Comparison of ENCODE assay signal across 16 mouse cellular contexts in the genomic region with DNA sequence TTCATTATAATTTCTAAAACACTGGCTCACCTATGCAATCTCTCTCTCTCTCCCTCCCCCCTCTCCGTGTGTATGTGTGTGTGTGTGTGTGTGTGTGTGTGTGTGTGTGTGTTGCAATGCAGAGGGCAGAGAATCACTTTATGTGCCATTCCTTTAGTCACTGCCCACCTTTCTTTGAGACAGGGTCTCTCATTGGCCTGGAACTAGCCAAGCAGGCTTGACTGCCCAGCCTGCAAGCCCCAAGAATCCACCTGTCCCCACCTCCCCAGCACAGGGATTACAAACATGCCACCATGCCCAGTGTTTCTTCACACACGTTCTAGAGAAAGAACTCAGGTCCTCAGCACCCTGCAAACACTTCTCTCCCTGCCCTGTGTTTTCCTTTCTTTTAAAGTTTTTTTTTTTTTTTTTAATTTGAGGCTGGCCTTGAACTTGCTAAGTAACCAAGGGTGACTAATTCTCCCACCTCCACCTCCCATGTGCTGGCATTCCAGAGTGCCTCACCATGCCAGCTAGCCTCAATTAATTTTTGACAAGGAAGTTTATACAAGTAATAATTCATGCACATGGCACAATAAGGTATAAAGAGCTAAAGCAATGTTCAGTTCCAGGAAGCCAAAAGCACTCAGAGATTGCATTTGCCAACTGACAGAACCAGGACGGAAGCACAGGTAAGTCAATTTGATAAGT. TPM values are rescaled to one million over a fixed set of nuclear protein-coding genes. Genes with fewer than 3 reads are reported as not detected.
A peak's percentile ranks its signal among the peaks of the same experiment; 100 is the strongest.
DNase-seq lines count a peak whose midpoint lies in the region; ATAC-seq and TF ChIP-seq lines count a peak whose summit lies in the region.
"Had no signal": no experiment of that assay in that cellular context is flagged by ENCODE, and none has a peak within 500 bp of the region (broad histone marks: within the 10 kb centered on the region; RNA-seq: fewer than 3 reads in every experiment).

No protein-coding gene starts in this region.

- 36% methylated on average over 3 of the region's 3 CpGs for WGBS in intestine, postnatal 0 days

- H3K4me1 ChIP-seq in brown adipose tissue, adult 24 weeks (ENCODE audit: control insufficient read depth, insufficient read depth, insufficient read length, low read length) = peaks cover 28% of the 10 kb centered on the region
- H3K4me1 ChIP-seq in intestine, postnatal 0 days (replicated peaks; ENCODE audit: control insufficient read depth, insufficient read depth, low read length) = no peaks in the 10 kb centered on the region
- H3K4me1 ChIP-seq: forebrain, embryonic 15.5 days; hindbrain, embryonic 13.5 days; midbrain, embryonic 12.5 days; neural tube, embryonic 15.5 days had no signal

- no peaks in the 10 kb centered on the region for H3K27me3 ChIP-seq in intestine, postnatal 0 days (replicated peaks; ENCODE audit: control insufficient read depth, insufficient read depth, low read length)
- H3K27me3 ChIP-seq: embryonic facial prominence, embryonic 15.5 days; forebrain, embryonic 15.5 days; hindbrain, embryonic 13.5 days; limb, embryonic 15.5 days; midbrain, embryonic 12.5 days; neural tube, embryonic 15.5 days had no signal

- H3K36me3 ChIP-seq in intestine, postnatal 0 days (ENCODE audit: control insufficient read depth, insufficient read depth) = peaks cover 9% of the 10 kb centered on the region

- peak overlapping the region; percentile 54 for H3K4me2 ChIP-seq in intestine, postnatal 0 days (replicated peaks; ENCODE audit: low read depth)
- H3K4me2 ChIP-seq: forebrain, embryonic 15.5 days; hindbrain, embryonic 13.5 days; limb, embryonic 15.5 days; midbrain, embryonic 12.5 days; neural tube, embryonic 15.5 days had no signal

- no peak overlapping the region for H3K9ac ChIP-seq in intestine, postnatal 0 days (ENCODE audit: low read depth, low read length)
- H3K9ac ChIP-seq: embryonic facial prominence, embryonic 15.5 days; forebrain, embryonic 15.5 days; hindbrain, embryonic 13.5 days; limb, embryonic 15.5 days; liver, postnatal 0 days; midbrain, embryonic 12.5 days; neural tube, embryonic 15.5 days had no signal

- no peak for TF ChIP-seq CTCF in intestine, postnatal 0 days (IDR thresholded peaks at IDR 0.05; ENCODE audit: low read depth)

- H3K4me3 ChIP-seq in brown adipose tissue, adult 24 weeks (ENCODE audit: insufficient read depth, low read depth, low read length) = 0 out of 2 replicates have a peak overlapping the region, but pooled peaks have one; percentile 26
- H3K4me3 ChIP-seq in intestine, postnatal 0 days (ENCODE audit: low read depth, low read length) = peak overlapping the region; percentile 19; the same call in 1 of the 2 replicates
- H3K4me3 ChIP-seq: forebrain, embryonic 15.5 days; hindbrain, embryonic 13.5 days; midbrain, embryonic 12.5 days; neural tube, embryonic 15.5 days had no signal

- intact Hi-C loops in left cerebral cortex, postnatal 14 days (cut with DNase I) = loop anchor here (5.0 kb wide), 1 partner anchor 53 kb away; no protein-coding TSS in a partner anchor

- peak; percentile 73 for DNase-seq in kidney, adult 9 months
- DNase-seq in kidney, postnatal 36 days = no peak
- peak; percentile 41 to 74 for DNase-seq in lung, postnatal 4 days
- no peak for DNase-seq in layer of hippocampus, adult 11-12 months (ENCODE audit: low spot score)
- DNase-seq in left cerebral cortex, postnatal 14 days (ENCODE audit: low spot score in 2 of 2) = no peak
- DNase-seq: cerebellum, adult 9-10 months; heart, adult 11 months; liver, postnatal 0 days had no signal

- no peak overlapping the region for H3K27ac ChIP-seq in brown adipose tissue, adult 24 weeks (replicated peaks; ENCODE audit: low read depth, low read length)
- H3K27ac ChIP-seq in intestine, postnatal 0 days (ENCODE audit: low read depth, low read length) = no peak overlapping the region
- H3K27ac ChIP-seq: embryonic facial prominence, embryonic 15.5 days; forebrain, embryonic 15.5 days; hindbrain, embryonic 13.5 days; limb, embryonic 15.5 days; midbrain, embryonic 12.5 days; neural tube, embryonic 15.5 days had no signal

- no peak; the same call in 1 of the 2 replicates for ATAC-seq in intestine, postnatal 0 days
- ATAC-seq: forebrain, embryonic 15.5 days; liver, postnatal 0 days had no signal

- no peaks in the 10 kb centered on the region for H3K9me3 ChIP-seq in intestine, postnatal 0 days (ENCODE audit: control insufficient read depth)
- H3K9me3 ChIP-seq: embryonic facial prominence, embryonic 15.5 days; forebrain, embryonic 15.5 days; hindbrain, embryonic 13.5 days; limb, embryonic 15.5 days; midbrain, embryonic 12.5 days; neural tube, embryonic 15.5 days had no signal

RNA-seq across cellular contexts. Expression of a gene that starts 0.8 kb away (rescaled TPM):
- 3.6 and 6.1 TPM in 2 replicates for polyA plus RNA-seq in brown adipose tissue, adult 24 weeks (2012; ENCODE audit: insufficient read depth, insufficient read length, missing spikeins)
- polyA plus RNA-seq in intestine, postnatal 0 days (2015; fragmentation: Nextera tagmentation; extraction: Ambion mirVana) = 2.7 and 3.0 TPM in 2 replicates
- 100 to 1,000 TPM in 1 of 2 experiments, 10 to 100 TPM in 1; 98.4 to 107 TPM for total RNA-seq in left cerebral cortex, postnatal 14 days (2021)

RNA-seq across cellular contexts. Expression of a gene that starts 41.4 kb away (rescaled TPM):
- 52.6 and 53.8 TPM in 2 replicates for polyA plus RNA-seq in brown adipose tissue, adult 24 weeks (2012; ENCODE audit: insufficient read depth, insufficient read length, missing spikeins)
- 40.2 and 46.1 TPM in 2 replicates for polyA plus RNA-seq in intestine, postnatal 0 days (2015; fragmentation: Nextera tagmentation; extraction: Ambion mirVana)
- 10 to 100 TPM; 54.8 to 56.2 TPM for total RNA-seq in left cerebral cortex, postnatal 14 days (2021)

RNA-seq across cellular contexts. Expression of a gene that starts 41.6 kb away (rescaled TPM):
- 8.6 and 13.7 TPM in 2 replicates for polyA plus RNA-seq in brown adipose tissue, adult 24 weeks (2012; ENCODE audit: insufficient read depth, insufficient read length, missing spikeins)
- 29.7 and 33.4 TPM in 2 replicates for polyA plus RNA-seq in intestine, postnatal 0 days (2015; fragmentation: Nextera tagmentation; extraction: Ambion mirVana)
- 10 to 100 TPM; 53.9 to 54.6 TPM for total RNA-seq in left cerebral cortex, postnatal 14 days (2021)

Comparison
In these comparisons a context has a peak if more than half of its experiments do, and no peak if none do; other contexts are left out.
1. DNase-seq: peak in kidney, adult 9 months (single experiment) and lung, postnatal 4 days (2 of 2); none in kidney, postnatal 36 days (0 of 2), layer of hippocampus, adult 11-12 months (single experiment) and left cerebral cortex, postnatal 14 days (0 of 2).